Mouse (Mus musculus) urinary bladder, postnatal 4 days (tissue): ENCODE data around the gene Atp2a3.

Experiments
- DNase-seq, 2 experiments: peaks; one replicate each; pipeline ENCODE4 v3.0.0; 2021 to 2022; ENCODE audit warnings: low spot score in 2 of 2

The Atp2a3 gene

DNA sequence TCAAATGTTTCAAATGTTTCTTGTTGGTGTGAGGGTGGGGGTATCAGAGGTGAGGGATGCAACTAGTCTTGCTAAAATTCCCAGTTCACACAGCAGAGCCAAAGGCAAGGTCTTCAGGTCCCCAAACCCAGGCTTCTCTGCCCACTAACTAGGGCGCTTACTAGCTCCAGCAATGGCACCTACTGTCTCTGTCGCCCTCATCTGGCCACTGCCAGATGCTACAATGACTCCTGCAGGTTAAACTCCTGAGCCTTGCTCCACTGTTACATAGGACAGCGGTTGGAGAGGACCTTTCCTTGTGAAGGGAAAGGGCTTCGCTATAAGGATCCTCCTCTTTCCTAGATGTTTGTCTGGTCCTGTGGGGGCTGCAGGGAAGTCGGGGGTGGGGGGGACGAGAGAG is 40.1 kb downstream of the Atp2a3 start:
- DNase-seq = peak in 1 of 2 experiments; percentile 43

DNA sequence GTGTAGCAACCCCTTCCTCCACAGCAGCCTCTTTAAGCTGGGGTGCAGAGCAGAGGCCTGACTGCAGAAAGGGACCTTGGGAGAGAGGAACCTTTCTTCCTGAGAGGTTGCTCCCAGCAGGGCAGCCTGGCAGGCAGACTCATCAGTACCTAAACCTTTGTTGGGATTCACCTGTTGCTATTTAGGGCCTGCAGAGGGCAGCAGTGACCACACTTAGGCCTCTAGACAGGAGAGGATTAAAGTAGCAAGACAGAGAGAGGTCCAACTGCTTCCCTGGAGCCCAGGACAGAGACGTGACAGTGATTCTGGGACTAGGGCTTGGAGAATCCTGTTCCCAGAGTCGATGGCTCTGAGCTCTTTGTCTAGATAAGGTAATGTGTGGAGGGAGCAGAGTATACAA is 45.4 kb downstream of the Atp2a3 start:
- no peak for DNase-seq

DNA sequence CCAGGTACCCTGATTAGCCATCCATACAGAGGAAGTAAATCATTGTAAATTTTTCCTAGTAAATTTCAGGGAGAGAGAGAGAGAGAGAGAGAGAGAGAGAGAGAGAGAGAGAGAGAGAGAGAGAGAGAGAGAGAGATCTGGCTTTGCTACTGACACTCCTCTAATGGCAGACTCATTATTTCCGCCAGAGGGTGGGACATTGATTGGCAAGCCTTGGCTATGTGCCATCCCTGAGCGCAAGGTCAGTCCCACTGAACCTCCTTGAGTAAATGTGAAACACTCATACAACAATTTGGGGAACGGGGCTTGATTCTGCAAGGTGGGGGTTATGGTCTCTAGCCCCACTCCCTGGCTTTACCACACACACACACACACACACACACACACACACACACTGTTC is 46.1 kb downstream of the Atp2a3 start:
- no peak for DNase-seq

DNA sequence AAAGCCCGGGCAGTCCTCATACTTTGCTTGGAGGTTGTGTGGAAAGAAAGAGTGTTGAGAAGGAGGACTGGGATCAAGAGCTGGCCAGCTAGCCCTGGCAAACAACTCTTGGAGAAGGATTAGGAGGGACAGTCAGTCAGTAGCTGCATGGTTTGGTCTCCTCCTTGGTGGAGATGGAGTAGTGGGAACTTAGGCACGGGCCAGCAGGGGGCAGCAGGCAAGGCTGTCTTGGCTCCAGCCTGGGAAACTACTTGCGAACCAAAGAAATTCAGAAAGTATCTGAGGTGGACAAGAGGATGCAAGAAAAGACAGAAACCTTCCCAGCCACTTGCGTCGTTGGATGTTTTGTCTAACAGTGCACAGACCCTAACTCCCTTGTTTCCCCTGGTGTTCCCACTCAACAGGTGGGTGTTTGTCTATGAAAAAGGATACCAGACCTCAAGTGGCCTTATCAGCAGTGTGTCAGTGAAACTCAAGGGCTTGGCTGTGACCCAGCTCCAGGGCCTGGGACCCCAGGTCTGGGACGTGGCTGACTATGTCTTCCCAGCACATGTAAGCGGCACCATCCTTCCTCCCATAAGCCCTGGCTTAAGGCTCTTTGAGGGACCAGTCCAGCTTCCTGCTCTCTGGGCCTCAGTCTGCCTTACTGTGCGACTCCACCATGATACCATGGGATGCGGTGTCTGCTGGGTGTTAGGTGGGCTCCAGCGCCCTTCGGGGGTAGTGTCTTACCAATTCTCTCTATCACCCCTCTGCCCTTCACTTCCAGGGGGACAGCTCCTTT is 46.9 kb downstream of the Atp2a3 start:
- no peak for DNase-seq

DNA sequence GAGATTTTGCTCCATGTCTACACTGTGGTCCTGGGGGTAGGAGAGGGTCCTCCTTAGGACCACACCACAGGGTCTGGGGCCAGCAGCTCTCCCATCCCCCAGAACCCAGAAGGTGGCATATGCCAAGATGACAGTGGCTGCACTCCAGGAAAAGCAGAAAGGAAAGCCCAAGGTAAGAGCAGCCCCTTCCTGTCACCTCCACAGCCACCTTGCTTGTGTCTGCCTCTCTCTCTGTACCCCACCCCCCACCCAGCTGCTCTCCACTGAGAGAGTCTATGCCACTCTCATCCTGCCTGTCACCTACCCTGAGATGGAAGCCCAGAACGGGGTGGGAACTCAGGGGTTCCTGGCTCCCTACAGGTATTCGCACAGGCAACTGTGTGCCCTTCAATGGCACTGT is 47.9 kb downstream of the Atp2a3 start:
- no peak for DNase-seq

DNA sequence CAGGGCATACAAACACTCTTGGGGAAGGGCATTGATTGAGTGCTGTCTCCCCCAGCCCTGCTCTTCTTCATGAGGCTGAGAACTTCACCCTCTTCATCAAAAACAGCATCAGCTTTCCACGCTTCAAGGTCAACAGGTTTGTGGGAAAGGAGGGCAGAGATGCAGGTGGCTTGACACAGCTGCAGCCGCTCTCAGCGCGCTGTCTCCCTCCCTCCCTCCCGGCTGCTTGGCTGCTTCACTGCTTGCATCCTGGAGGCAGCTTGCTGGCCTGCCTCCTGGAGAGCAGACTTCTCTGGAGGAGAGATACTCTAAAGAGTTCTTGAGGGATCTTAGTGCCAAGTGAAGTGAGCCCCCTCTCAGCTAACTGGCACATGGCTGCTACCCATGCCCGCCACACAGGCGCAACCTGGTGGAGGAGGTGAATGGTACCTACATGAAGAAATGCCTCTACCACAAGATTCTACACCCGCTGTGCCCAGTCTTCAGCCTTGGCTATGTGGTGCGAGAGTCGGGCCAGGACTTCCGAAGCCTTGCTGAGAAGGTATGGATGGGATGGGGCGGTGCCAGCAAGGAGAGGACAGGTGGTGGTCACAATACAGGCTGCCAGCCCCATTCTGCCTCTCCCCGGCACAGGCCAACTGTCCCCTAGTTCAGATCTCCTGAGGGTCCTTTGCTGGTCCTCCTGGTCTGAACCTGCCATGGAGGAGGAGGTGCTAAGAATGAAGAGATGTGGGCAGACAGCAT is 48.7 kb downstream of the Atp2a3 start:
- DNase-seq = no peak

DNA sequence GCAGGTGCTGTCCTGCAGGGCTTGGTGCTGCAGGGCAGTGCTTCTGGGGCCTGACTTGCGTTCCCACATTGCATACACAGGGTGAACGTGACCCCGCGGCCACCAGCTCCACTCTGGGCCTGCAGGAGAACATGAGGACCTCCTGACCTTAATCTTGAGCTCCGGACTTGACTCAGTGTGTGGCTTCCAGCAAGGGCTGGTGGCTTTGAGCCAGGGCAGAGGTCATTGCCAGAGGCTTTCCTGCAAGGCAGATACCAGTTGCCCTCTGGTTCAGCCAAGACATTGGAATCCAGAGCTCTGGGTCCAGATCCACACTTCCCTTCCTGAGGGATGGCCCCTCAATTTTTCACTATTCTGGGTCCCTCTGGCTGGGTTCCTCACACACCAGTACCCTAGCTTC is 53.0 kb downstream of the Atp2a3 start:
- DNase-seq = no peak

DNA sequence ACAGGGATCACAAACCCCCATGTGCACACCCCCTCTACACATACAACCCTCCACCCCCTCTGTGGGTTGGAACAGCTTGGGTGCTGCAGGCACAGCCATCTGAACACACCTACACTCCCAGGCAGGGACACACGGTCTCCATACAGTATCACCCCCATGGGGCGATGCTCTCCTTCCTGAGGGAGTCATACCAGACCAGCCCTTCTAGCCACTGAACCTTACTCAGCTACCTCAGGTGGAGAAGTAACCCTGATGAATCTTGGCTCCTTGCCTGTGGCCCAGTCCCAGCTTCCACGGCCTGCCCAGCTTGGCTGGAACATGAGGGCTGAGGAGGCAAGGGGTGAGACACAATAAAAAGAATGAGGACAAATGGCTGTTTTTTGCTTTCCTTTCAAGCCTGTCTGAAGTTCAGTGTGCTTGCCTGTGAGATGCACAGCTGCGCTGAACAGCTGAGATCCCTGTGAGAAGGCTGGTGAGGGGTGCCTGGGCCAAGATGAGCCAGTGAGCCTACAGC is 53.9 kb downstream of the Atp2a3 start:
- DNase-seq = no peak

DNA sequence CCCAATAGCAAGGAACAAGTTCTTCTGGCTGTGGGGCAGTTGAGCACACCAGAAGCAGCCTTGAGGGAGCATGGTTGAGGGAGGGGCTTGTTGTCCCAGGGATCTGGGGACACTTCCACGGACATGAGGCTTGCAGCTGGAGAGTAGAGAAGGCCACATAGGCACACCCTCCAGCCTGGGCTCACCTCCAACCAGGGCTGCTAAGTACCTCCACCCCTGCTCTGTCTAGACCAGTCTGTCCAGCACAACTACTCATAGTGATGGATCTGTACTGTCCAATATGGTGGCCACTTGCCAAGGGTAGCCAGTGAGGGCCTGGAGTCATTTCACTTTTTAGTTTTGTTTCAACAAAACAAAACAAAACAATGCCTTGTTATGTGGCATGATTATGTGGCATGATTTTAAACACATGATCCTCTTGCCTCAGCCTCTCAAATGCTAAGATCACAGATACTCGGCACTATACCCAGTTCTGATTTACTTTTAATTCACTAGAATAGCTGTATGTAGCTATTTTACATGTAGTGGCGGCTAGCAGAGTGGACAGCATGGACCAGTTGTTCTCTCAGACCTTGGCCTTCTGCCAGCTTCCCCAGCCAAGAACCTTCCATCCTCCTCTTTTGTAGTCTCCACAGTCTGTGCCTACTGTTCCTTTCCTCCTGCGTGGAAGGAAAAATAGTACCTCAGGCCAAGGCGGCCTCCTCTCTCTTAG is 54.6 kb downstream of the Atp2a3 start:
- DNase-seq = peak in 1 of 2 experiments; percentile 51

DNA sequence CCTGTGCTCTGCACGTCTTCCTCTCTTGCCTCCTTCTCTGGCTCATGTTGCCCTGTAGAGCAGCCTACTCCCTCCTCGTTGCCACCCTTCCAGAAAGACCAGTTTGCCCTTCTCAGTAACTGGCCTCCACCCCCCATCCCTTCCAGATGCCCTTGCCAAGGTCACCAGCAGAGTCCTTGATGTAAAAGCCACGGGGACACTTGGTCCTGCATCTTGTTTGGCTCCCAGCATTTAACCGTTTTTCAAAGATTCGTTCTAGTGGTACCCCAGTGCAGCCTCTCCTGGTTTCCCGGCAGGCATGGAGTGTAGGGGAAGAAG is 55.1 kb downstream of the Atp2a3 start:
- no peak for DNase-seq

DNA sequence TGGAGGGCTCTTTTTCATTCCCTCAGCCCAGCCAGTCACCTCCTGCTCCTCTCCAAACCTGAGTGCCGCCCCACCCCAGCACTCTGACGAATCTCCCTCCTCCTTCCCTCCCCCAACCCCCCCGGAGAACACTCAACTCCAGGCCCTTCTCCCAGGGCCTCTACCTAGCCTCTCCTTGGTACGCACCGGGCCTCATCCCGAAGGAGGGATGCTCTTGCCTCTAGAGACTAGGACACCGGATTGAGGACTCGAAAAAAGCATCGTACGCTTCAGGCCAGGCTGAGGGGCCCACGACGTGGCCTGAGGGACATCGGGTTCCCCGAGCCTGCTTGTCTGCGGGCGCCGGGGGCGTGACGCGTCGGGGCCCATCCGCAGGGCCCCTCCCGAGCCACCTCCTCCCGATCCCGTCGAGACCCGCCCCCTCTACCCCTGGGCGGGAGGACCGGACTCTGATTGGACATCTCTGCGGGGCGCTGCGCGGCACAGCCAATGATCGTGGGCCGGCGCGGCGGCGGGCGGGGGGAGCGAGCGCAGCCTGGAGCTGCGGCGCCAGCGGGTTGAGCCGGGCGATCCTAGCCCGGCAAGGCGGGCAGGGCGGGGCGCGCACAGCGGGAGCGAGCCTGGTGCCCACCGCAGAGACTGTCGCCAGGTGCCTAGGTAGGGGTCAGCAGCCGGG is 57.6 kb downstream of the Atp2a3 start, which contains the start of gene Camkk1:
Gene Camkk1 (plus strand): TSS at position 538 of the 676 bp plus-strand sequence.
- peak; percentile 89 to 93 for DNase-seq

DNA sequence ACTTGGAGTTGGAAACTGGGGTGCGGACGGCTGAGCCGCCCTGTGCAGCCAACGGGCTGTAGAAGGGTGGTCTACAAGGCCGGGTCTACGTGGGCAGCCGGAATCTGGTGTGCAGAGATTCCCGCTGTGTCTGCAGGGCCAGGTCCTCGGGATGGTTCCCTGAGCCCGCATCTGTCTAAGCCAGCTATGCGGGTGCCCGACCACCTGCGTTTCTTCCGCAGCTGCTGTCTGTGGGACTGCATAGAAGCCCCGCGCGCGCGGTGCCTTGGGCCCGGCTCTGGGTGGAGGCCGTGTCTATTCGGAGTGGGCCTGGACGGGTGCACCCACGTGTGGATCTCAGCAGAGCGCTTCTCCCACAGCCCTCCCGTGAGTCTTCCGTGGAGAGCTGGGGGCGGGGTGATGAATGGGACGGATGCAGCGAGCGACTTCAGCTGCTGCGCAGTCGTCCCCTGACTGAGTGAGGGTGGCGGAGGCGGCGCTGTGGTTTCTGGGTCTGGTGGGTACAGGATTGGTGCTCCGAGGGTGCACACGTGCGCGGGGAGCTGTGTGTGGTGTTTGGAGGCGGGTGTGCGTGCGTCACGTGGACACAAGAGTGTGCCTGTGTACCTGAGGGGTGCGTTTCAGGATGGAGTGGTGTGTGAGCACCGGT is 58.3 kb downstream of the Atp2a3 start:
- no peak for DNase-seq

DNA sequence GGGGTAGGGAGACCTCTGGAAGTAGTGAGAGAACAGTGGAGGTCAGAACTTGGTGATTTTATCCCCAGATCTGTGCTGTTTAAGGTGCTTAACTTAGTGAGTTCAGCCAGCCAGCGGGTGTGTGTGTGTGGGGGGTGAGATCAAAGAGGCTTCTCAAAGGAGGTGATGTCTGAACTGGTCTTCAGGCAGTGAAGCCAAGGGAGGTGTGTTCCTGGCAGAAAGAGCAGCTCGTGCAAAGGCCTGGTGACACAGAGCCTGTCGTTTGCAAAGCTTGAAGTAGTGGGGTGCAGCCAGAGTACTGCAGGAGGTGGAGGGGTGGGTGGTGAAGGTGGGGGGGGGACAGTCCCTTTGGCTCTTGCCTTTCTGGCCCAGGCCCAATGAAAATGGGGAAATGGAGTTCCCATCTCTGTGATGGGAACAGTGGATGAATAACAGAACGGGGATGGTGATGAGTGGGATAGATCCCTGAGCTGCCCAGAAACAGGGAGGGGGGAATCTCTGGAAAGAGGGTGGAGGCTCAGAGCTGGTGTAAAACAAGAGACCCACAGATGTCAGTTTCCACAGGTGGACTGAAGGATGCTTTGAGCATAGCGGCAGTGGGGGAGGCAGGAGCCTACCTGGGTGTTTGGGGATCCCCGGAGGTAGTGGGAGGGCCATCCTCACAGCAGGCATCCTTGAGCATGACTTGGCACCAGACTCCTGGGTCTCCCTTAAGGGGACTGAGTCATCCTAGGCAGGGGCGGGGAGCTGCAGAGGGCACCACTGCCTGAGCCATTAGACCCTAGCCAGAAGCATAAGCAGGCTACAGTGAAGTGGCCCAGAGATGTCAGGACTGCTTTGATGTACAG is 60.2 kb downstream of the Atp2a3 start:
- no peak for DNase-seq

DNA sequence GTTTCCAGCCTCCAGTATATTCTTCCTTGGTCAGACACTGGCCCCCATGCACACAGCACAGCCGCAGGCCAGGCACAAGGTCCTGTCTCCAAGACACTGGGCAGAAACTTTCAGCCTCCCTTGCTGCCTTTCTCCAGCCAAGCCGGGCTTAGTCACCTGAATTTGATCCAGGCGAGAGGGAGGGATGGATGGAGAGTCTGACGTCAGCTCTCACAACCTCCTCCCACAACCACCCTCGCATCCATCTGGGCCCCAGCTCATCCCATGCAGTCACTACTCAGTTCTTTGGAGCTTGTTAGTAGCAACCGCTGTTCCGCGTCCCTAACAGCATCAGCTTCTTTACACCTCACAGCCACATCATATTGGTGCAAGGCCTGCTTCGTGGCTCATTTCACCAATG is 62.1 kb downstream of the Atp2a3 start:
- DNase-seq = peak; percentile 66 to 75

DNA sequence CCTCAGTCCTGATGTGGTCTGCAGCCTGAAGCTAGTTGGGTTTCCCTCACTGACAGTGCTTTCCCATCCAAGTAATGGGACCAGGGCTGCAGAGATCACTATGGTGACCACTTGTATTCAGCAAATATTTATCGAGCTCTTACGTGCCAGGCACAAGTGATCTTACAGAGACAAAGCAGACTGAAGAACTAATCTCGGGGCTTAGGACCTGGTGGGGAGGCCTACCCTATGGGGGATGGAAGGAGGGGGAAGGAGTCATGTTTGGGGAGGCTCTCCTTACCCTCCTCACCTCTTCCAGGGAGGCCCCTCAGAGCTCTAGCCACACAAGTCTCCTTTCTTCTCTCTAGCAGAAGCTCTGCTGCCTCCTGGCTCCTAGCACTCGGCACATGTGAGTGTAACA is 62.9 kb downstream of the Atp2a3 start:
- DNase-seq = no peak

DNA sequence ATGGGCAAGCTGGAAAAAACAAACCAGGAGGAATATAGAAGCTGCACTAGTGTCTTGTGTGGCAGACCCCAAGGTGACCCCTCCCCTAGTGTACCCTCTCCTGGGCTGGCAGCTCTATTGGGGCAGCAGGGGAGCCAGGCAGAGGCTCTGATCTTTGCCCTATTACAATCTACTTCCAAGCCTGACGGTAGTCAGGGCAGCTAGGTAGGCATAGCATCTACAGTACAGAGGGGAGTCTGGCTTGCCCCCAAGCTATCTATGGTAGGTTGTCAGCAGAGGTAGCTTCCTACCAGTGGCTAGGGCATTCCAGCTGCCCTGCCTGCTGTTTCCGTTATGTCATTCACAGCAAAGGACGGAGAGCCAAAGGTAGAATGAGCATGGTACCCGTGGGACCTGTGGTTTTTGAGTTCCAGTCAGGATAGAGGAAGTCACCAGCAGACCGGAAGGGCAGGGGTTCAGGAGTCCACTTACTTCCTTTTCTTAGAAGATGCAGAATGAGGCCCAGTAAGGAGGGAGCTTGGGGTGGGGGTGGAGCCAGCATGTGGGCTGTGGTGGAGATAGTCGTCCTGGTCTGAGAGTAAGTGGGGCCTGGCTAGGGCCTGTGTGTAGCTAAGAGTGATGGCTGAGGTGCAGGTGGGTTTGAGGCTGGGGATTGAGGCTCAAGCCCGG is 63.4 kb downstream of the Atp2a3 start:
- DNase-seq = no peak

DNA sequence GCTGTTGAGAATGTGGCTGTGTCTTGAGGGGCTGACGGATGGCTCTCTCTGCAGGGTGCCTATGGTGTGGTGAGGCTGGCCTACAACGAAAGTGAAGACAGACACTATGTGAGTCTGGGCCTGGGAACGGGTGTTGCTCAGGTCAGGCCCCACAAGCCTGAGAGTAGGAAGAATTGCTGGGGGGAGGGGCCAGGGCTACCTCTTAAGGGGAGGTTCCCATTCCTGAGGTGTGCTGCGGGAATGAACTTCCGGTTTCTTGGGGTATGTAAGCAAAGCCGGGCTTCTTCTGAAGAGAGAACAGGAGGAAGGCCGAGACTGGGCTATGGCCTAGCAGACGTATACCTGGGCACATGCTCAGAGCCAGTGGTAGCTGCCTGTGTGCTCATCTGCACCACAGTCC is 66.0 kb downstream of the Atp2a3 start:
- no peak for DNase-seq

DNA sequence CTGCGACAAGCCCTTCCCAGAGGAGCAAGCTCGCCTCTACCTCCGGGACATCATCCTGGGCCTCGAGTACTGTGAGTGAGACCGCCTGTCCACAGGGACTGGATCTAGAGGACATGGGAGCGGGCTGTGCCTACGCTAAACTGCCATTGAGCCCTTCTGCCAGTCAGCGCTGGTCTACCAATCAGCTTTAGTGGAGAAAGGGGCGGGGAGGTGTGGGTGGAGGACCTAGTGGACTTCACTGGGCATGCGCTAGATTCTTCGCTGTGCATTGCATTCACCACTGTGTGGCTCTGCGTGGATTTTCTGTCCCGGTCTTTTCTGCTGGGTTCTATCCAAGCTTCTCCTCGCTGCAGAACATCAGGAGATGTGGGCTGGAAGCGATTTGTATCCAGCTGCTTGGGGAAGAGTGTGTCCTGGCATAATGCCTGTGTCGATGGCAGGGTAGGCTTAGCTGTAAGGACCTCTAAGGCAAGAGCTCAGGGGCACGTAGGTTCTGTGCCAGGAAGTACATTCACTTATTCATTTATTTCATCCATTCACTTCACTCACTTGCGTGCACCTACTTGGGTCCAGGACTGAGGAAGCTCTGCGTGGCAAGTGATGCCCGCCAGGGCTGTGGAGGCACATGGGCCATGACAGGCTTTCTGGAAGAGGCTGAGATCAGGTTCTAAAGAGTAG is 70.0 kb downstream of the Atp2a3 start:
- peak; percentile 83 to 86 for DNase-seq

DNA sequence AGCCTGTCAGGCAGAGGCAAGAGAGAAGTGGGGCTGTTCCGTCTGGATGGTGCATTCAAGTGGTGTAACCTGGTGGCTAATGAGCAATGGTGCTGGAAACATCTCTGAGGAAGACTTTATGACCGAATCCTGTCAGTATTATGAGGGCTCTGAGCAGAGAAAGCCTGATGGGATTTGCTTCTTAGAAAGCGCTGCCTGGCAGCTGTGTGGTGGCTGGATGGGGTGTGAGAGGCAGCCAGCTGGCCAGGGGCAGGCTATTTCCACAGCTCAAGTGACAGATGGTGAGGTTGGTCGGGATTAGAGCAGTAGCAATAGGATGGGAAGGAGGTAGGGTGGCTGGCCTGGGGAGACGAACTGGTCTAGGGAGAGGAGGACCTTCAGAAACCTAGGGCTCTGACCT is 70.6 kb downstream of the Atp2a3 start:
- no peak for DNase-seq
